Mouse (Mus musculus): ENCODE results near the gene Ahcy. TPM values are rescaled to one million over a fixed set of nuclear protein-coding genes. Genes with fewer than 3 reads are reported as not detected.
A peak's percentile ranks its signal among the peaks of the same experiment; 100 is the strongest.

Ahcy gene
- polyA plus RNA-seq, 1 experiment, result 40.4 TPM

DNA sequence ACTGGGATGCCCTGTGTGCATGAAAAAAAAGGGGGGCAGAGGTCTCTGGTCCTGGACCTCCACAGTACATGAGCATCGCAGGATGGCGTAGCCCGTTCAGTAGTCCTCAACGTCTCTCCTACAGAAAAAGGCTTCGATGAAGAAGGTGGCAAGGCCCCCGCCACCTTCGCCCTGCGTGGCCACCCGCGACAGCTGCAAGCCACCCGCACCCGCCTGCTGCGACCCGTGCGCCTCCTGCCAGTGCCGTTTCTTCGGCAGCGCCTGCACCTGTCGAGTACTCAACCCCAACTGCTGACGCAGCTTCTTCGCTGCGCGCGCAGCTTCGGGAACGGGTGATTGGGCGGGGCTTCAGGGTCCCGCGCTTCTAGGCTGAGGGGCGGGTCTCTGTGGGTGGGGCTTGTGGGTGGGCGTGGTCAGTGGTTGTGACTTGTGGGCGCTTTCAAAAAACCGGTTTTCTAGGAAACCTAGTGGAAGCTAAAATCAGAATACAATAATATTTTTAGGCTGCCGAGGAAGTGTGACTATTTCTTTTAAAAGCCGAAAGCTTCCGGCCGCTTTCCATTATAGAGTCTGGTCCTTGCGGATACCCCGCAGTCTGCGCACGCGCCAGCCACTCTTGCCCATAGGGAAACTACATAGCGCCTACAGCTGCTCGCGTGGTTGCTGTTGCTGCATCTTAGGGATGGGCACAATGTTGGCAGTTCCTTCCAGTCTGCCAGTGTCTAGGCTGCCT lies 23.6 kb downstream of the Ahcy start:
- peak; percentile 95 to 96 for DNase-seq
- 0% methylated on average over 45 of the region's 45 CpGs for WGBS
- peaks cover 5% of the 10 kb centered on the region; the same call in 1 of the 2 replicates for H3K4me1 ChIP-seq (ENCODE audit: control insufficient read depth, insufficient read depth, low read length)

DNA sequence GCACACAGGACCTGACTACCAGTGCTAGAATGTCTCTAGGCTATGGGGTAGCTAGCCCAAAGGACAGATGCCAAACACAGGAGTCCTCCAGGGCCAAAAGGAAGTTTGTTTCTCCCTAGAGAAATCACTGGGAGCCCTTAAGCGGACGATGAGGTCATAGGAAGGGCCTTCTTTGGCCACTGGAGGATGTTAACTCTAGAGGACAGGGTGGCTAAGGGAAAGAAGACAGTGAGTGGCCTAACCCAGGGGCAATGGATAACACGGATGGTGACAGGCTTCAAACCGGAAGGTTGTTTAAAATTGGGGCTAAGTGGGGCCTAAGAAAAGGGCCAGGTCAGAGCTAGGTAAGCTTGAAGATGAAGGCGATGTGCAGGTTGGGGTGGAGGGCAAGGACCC lies 24.2 kb downstream of the Ahcy start:
- TF ChIP-seq CTCF (IDR thresholded peaks at IDR 0.05; ENCODE audit: borderline replicate concordance, insufficient read depth, low read depth, low read length) (no peak), POLR2A (IDR thresholded peaks at IDR 0.05; ENCODE audit: borderline replicate concordance, insufficient read depth, low read length) (no peak)
- 23% methylated on average over 5 of the region's 5 CpGs for WGBS
- DNase-seq, result no peak
- H3K4me1 ChIP-seq (ENCODE audit: control insufficient read depth, insufficient read depth, low read length), result peaks cover 5% of the 10 kb centered on the region; the same call in 1 of the 2 replicates
- peak overlapping the region; percentile 76 for H3K4me3 ChIP-seq (replicated peaks; ENCODE audit: insufficient read depth, low read depth, low read length)
- H3K27me3 ChIP-seq (ENCODE audit: control insufficient read depth, insufficient read depth, low read length), result no peaks in the 10 kb centered on the region
- peak overlapping the region; percentile 95 for H3K27ac ChIP-seq (ENCODE audit: insufficient read depth, low read length)

More for the DNA sequence above, 23.6 kb downstream of the Ahcy start:
- Histone ChIP-seq H3K4me3 (replicated peaks; ENCODE audit: insufficient read depth, low read depth, low read length) (peak overlapping the region; percentile 78), H3K27me3 (ENCODE audit: control insufficient read depth, insufficient read depth, low read length) (no peaks in the 10 kb centered on the region), H3K27ac (ENCODE audit: insufficient read depth, low read length) (peak overlapping the region; percentile 95)
- TF ChIP-seq POLR2A (IDR thresholded peaks at IDR 0.05; ENCODE audit: borderline replicate concordance, insufficient read depth, low read length), result peak; percentile 100
- no peak for TF ChIP-seq CTCF (IDR thresholded peaks at IDR 0.05; ENCODE audit: borderline replicate concordance, insufficient read depth, low read depth, low read length)

DNA sequence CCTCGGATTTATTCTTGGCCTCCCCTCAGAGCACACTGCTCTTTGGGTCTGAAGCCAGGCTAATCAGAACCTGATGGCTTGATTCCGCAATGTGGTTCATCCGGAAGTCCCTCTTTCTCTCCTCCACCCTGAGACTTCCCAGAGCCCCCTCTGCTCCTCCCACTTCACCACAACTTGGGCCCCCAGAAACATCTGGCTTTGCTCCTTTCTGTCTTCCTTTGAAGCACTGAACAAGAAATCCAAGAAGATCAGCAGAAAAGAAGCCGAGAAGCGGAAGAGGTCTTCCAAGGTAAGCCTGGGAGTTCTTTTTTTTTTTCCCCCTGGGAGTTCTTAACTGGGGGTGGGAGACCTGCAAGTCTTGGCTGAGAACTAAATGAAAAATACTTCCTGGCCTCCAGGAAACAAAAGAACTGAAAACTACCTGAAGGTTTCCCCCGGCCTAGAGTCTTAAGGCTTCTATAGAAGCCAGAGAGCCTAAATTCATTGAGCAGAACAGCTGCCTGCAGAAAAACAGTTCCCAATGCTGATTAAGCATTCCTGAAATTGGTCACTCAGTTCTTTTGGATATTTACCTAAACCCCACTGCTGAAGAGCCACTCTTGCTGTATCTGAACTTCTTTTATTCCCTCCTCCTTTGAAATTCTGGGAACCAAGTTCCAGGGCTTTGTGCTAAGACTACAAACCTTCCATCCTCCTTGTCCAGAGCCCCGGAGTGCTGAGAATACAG lies 26.7 kb downstream of the Ahcy start:
- no peak for TF ChIP-seq POLR2A (IDR thresholded peaks at IDR 0.05; ENCODE audit: borderline replicate concordance, insufficient read depth, low read length)
- no peak for TF ChIP-seq CTCF (IDR thresholded peaks at IDR 0.05; ENCODE audit: borderline replicate concordance, insufficient read depth, low read depth, low read length)
- DNase-seq, result no peak
- WGBS, result 67% methylated on average over 7 of the region's 7 CpGs
- no peak overlapping the region for H3K4me3 ChIP-seq (replicated peaks; ENCODE audit: insufficient read depth, low read depth, low read length)
- no peak overlapping the region for H3K27ac ChIP-seq (ENCODE audit: insufficient read depth, low read length)
- H3K4me1 ChIP-seq (ENCODE audit: control insufficient read depth, insufficient read depth, low read length), result peaks cover 5% of the 10 kb centered on the region; the same call in 1 of the 2 replicates
- H3K27me3 ChIP-seq (ENCODE audit: control insufficient read depth, insufficient read depth, low read length), result no peaks in the 10 kb centered on the region

DNA sequence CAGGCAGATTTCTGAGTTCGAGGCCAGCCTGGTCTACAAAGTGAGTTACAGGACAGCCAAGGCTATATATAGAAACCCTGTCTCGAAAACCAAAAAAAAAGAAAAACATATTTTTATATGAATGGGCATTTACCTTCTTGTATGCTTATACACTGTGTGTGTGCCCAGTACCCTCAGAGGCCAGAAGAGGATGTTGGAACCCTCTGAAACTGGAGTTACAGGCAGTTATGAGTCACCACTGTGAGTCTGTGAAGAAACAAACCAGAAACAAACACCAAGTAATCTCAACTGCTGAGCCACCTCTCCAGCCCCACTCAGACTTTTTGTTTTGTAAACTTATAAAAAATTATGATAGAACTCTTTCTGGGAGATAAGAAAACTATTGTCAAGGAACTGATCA lies 27.5 kb downstream of the Ahcy start:
- TF ChIP-seq POLR2A (IDR thresholded peaks at IDR 0.05; ENCODE audit: borderline replicate concordance, insufficient read depth, low read length) (no peak), CTCF (IDR thresholded peaks at IDR 0.05; ENCODE audit: borderline replicate concordance, insufficient read depth, low read depth, low read length) (no peak)
- no peak for DNase-seq
- H3K4me1 ChIP-seq (ENCODE audit: control insufficient read depth, insufficient read depth, low read length), result peaks cover 5% of the 10 kb centered on the region; the same call in 1 of the 2 replicates
- no peak overlapping the region for H3K27ac ChIP-seq (ENCODE audit: insufficient read depth, low read length)
- 79% methylated on average over 2 of the region's 2 CpGs for WGBS
- H3K27me3 ChIP-seq (ENCODE audit: control insufficient read depth, insufficient read depth, low read length), result no peaks in the 10 kb centered on the region
- H3K4me3 ChIP-seq (replicated peaks; ENCODE audit: insufficient read depth, low read depth, low read length), result no peak overlapping the region

DNA sequence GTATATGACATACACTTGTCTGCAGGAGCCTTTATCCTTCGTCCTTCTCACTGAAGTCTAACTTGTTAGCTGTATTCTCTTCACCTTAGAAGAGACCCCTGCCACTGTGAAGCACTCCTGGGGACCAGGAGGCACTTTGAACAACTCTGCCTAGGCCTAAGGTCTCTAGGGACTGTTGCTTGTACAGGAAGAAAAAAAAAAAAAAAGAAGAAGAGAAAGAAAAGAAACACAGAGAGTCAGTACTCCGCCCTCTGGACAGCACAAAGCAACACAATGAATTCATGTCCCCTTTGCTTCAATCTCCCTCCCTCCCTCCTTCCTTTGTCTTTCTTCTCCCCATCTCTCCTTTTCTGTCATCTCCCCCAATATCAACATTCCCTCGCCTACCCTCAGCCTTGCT lies 29.2 kb downstream of the Ahcy start:
- no peak for DNase-seq
- Histone ChIP-seq H3K4me3 (replicated peaks; ENCODE audit: insufficient read depth, low read depth, low read length) (no peak overlapping the region), H3K27me3 (ENCODE audit: control insufficient read depth, insufficient read depth, low read length) (no peaks in the 10 kb centered on the region), H3K27ac (ENCODE audit: insufficient read depth, low read length) (no peak overlapping the region), H3K4me1 (ENCODE audit: control insufficient read depth, insufficient read depth, low read length) (peaks cover 1% of the 10 kb centered on the region; the same call in 1 of the 2 replicates)
- TF ChIP-seq POLR2A (IDR thresholded peaks at IDR 0.05; ENCODE audit: borderline replicate concordance, insufficient read depth, low read length), result no peak
- TF ChIP-seq CTCF (IDR thresholded peaks at IDR 0.05; ENCODE audit: borderline replicate concordance, insufficient read depth, low read depth, low read length), result no peak
- WGBS, result 56% methylated on average over 3 of the region's 3 CpGs

DNA sequence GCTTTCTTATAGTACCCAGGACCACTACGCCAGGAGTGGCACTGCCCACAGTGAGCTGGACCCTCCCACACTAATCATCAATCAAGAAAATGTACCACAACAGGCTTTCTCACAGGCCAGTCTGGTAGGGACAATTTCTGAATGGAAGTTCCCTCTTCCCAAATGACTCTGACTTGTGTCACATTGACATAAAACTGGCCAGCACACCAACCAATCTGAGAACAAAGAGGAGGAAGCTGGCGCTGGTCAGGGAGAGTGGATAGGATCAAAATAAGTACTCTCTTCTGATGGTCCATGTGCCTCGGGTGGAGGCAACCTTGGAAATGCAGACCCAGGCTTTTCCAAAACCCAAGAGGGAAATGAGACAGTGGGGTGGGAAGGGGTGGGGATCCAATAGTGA lies 29.8 kb downstream of the Ahcy start:
- Histone ChIP-seq H3K27me3 (ENCODE audit: control insufficient read depth, insufficient read depth, low read length) (no peaks in the 10 kb centered on the region), H3K27ac (ENCODE audit: insufficient read depth, low read length) (no peak overlapping the region), H3K4me1 (ENCODE audit: control insufficient read depth, insufficient read depth, low read length) (no peaks in the 10 kb centered on the region), H3K4me3 (replicated peaks; ENCODE audit: insufficient read depth, low read depth, low read length) (no peak overlapping the region)
- TF ChIP-seq POLR2A (IDR thresholded peaks at IDR 0.05; ENCODE audit: borderline replicate concordance, insufficient read depth, low read length) (no peak), CTCF (IDR thresholded peaks at IDR 0.05; ENCODE audit: borderline replicate concordance, insufficient read depth, low read depth, low read length) (no peak)
- WGBS, result 81% methylated on average over 3 of the region's 3 CpGs
- DNase-seq, result no peak

DNA sequence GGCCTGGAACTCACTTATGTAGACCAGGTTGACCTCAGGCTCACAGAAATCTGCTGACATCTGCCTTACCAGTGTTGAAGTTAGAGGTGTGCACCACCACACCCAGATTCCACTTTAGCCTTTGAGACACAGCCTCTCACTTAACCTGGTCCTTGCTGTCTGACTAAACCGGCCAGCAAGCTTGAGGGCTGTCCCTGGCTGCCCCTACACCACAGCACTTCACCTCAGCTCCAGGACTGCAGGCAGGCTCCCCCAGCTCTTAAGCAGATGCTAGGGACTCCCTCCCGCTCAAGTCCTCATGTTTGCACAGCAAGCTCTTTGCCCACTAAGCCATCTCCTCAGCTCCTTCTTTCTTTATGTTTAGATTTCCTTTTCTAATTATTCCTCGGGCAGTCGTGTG lies 34.3 kb downstream of the Ahcy start:
- no peaks in the 10 kb centered on the region for H3K4me1 ChIP-seq (ENCODE audit: control insufficient read depth, insufficient read depth, low read length)
- H3K4me3 ChIP-seq (replicated peaks; ENCODE audit: insufficient read depth, low read depth, low read length), result no peak overlapping the region
- 80% methylated on average over 4 of the region's 4 CpGs for WGBS

More for the DNA sequence above, 34.3 kb downstream of the Ahcy start:
- H3K27me3 ChIP-seq (ENCODE audit: control insufficient read depth, insufficient read depth, low read length), result no peaks in the 10 kb centered on the region
- TF ChIP-seq CTCF (IDR thresholded peaks at IDR 0.05; ENCODE audit: borderline replicate concordance, insufficient read depth, low read depth, low read length) (no peak), POLR2A (IDR thresholded peaks at IDR 0.05; ENCODE audit: borderline replicate concordance, insufficient read depth, low read length) (no peak)
- no peak overlapping the region for H3K27ac ChIP-seq (ENCODE audit: insufficient read depth, low read length)
- no peak for DNase-seq

Data from cerebellum, adult 2 months (tissue).